ENCODE assay signal across 32 mouse cellular contexts in the genomic region with DNA sequence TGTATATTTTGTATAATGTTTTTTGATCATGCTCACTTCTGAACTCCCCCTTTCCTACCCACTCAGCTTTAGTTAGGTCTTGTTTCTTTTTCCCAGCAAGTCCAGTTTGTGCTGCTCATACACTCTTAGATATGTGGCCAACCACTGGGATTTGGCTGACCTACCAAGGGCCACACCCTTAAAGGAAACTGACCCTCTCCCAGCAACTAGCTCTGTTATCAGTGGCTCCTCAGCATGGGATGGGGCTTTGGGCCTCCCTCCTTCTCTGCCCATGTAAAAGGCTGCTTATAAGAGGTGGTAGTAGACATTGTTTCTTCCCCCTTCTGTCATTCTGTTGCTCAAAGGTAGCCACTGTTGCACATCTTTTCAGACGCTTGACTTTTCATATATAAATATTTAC. TPM values are rescaled to one million over a fixed set of nuclear protein-coding genes. Genes with fewer than 3 reads are reported as not detected.
DNase-seq lines count a peak whose midpoint lies in the region; ATAC-seq and TF ChIP-seq lines count a peak whose summit lies in the region.
"Had no signal": no experiment of that assay in that cellular context is flagged by ENCODE, and none has a peak within 500 bp of the region (broad histone marks: within the 10 kb centered on the region; RNA-seq: fewer than 3 reads in every experiment).

No protein-coding gene starts in this region.

- H3K4me2 ChIP-seq in liver, postnatal 0 days (ENCODE audit: low read depth, low read length), result no peak overlapping the region
- peak overlapping the region; percentile 35; the same call in 1 of the 2 replicates for H3K4me2 ChIP-seq in liver, embryonic 11.5 days
- H3K4me2 ChIP-seq: embryonic facial prominence, embryonic 15.5 days; heart, embryonic 13.5 days; limb, embryonic 15.5 days; lung, embryonic 15.5 days; midbrain, embryonic 11.5 days; neural tube, embryonic 15.5 days; stomach, embryonic 15.5 days had no signal

- 68% methylated on average over 1 of the region's 1 CpGs for WGBS in liver, postnatal 0 days (ENCODE audit: insufficient replicate concordance)
- 53% methylated on average over 1 of the region's 1 CpGs for WGBS in liver, embryonic 11.5 days

- no peak overlapping the region for H3K9ac ChIP-seq in liver, postnatal 0 days (replicated peaks)
- H3K9ac ChIP-seq in liver, embryonic 11.5 days (ENCODE audit: low read depth, low read length), result no peak overlapping the region
- H3K9ac ChIP-seq: embryonic facial prominence, embryonic 15.5 days; heart, embryonic 13.5 days; limb, embryonic 15.5 days; lung, embryonic 15.5 days; neural tube, embryonic 15.5 days; stomach, embryonic 15.5 days had no signal

- H3K36me3 ChIP-seq in liver, postnatal 0 days (replicated peaks; ENCODE audit: insufficient read depth, low read length), result peaks cover 24% of the 10 kb centered on the region
- peaks cover 6% of the 10 kb centered on the region for H3K36me3 ChIP-seq in liver, embryonic 11.5 days (ENCODE audit: control insufficient read depth, insufficient read depth, low read length)

- DNase-seq in gastrocnemius, adult 2 months, result peak; percentile 22
- DNase-seq in gastrocnemius, postnatal 10 days, result no peak
- DNase-seq in liver (peak; percentile 42), MN1 (ENCODE audit: low spot score) (no peak)
- no peak for DNase-seq in liver, postnatal 0 days
- no peak for DNase-seq in liver, embryonic 11.5 days (ENCODE audit: low spot score)
- no peak for DNase-seq in Muller cell, postnatal 12 days (ENCODE audit: inconsistent ontology term)
- DNase-seq: adrenal gland, adult 8-10 months; cerebellum, adult 8-10 months; cerebellum, postnatal 36 days; kidney, adult 9 months; kidney, postnatal 14 days; left cerebral cortex, postnatal 4 days; right cerebral cortex, adult 18-20 months; right cerebral cortex, postnatal 4 days; thymus, postnatal 36 days had no signal

- H3K4me1 ChIP-seq in liver, postnatal 0 days (ENCODE audit: insufficient read depth), result peaks cover 3% of the 10 kb centered on the region; the same call in 1 of the 2 replicates
- H3K4me1 ChIP-seq in liver, embryonic 11.5 days (replicated peaks; ENCODE audit: control insufficient read depth, insufficient read depth, low read length), result peaks cover 4% of the 10 kb centered on the region; the same call in 1 of the 2 replicates
- H3K4me1 ChIP-seq: embryonic facial prominence, embryonic 15.5 days; limb, embryonic 15.5 days; lung, embryonic 15.5 days; neural tube, embryonic 15.5 days; stomach, embryonic 15.5 days had no signal

- intact Hi-C loops in gastrocnemius, adult 2 months (cut with DNase I), result no loop called here

- no peak for TF ChIP-seq CTCF in gastrocnemius, adult 2 months (IDR thresholded peaks at IDR 0.05)
- no peak for TF ChIP-seq CTCF in liver, postnatal 0 days (IDR thresholded peaks at IDR 0.05; ENCODE audit: low read depth)

- TF ChIP-seq EP300 in liver, postnatal 0 days (IDR thresholded peaks at IDR 0.05; ENCODE audit: low read depth), result no peak

- no peaks in the 10 kb centered on the region for H3K27me3 ChIP-seq in liver, postnatal 0 days (ENCODE audit: insufficient read depth, low read length)
- no peaks in the 10 kb centered on the region for H3K27me3 ChIP-seq in liver, embryonic 11.5 days (replicated peaks; ENCODE audit: control insufficient read depth, insufficient read depth, low read length)
- H3K27me3 ChIP-seq: embryonic facial prominence, embryonic 15.5 days; heart, embryonic 13.5 days; limb, embryonic 15.5 days; lung, embryonic 15.5 days; neural tube, embryonic 15.5 days; stomach, embryonic 15.5 days had no signal

- ATAC-seq in liver, postnatal 0 days, result no peak
- peak; percentile 72; the same call in 1 of the 2 replicates for ATAC-seq in liver, embryonic 11.5 days (replicated peaks; ENCODE audit: low FRiP score)
- ATAC-seq: forebrain, embryonic 16.5 days; hindbrain, postnatal 0 days; intestine, embryonic 16.5 days had no signal

- no peak overlapping the region for H3K27ac ChIP-seq in gastrocnemius, adult 2 months
- no peak overlapping the region for H3K27ac ChIP-seq in liver, postnatal 0 days (ENCODE audit: low read depth)
- H3K27ac ChIP-seq in liver, embryonic 11.5 days (ENCODE audit: low read depth, low read length), result no peak overlapping the region
- H3K27ac ChIP-seq: embryonic facial prominence, embryonic 15.5 days; heart, embryonic 13.5 days; hindbrain, postnatal 0 days; limb, embryonic 15.5 days; lung, embryonic 15.5 days; macrophage; neural tube, embryonic 15.5 days; stomach, embryonic 15.5 days had no signal

- no peaks in the 10 kb centered on the region for H3K9me3 ChIP-seq in liver, postnatal 0 days (ENCODE audit: low read length)
- no peaks in the 10 kb centered on the region for H3K9me3 ChIP-seq in liver, embryonic 11.5 days (ENCODE audit: control insufficient read depth, low read length)
- H3K9me3 ChIP-seq: embryonic facial prominence, embryonic 15.5 days; heart, embryonic 13.5 days; limb, embryonic 15.5 days; lung, embryonic 15.5 days; neural tube, embryonic 15.5 days; stomach, embryonic 15.5 days had no signal

- H3K4me3 ChIP-seq in gastrocnemius, adult 2 months, result no peak overlapping the region
- no peak overlapping the region for H3K4me3 ChIP-seq in liver, postnatal 0 days (ENCODE audit: low read depth, low read length)
- no peak overlapping the region for H3K4me3 ChIP-seq in liver, embryonic 11.5 days (ENCODE audit: low read depth, low read length)
- H3K4me3 ChIP-seq: embryonic facial prominence, embryonic 15.5 days; heart, embryonic 13.5 days; limb, embryonic 15.5 days; lung, embryonic 15.5 days; neural tube, embryonic 15.5 days; stomach, embryonic 15.5 days had no signal

RNA-seq across cellular contexts. Expression of a gene that starts 28.3 kb away (rescaled TPM):
- total RNA-seq in gastrocnemius, adult 2 months (2021), result 100 to 1,000 TPM in 1 of 2 experiments, 10 to 100 TPM in 1; 99.7 to 107 TPM
- 100 to 1,000 TPM; 114 to 129 TPM for total RNA-seq in gastrocnemius, postnatal 10 days (2021)
- 9.1 and 12.4 TPM in 2 replicates for polyA plus RNA-seq in liver, postnatal 0 days (2015; fragmentation: Nextera tagmentation; extraction: Ambion mirVana)
- 16.5 and 17.3 TPM in 2 replicates for polyA plus RNA-seq in liver, embryonic 11.5 days (2014; fragmentation: Nextera tagmentation; extraction: Ambion mirVana)

RNA-seq across cellular contexts. Expression of a gene that starts 44.1 kb away (rescaled TPM):
- not detected for total RNA-seq in gastrocnemius, adult 2 months (2021)
- not detected for total RNA-seq in gastrocnemius, postnatal 10 days (2021)
- 198 and 209 TPM in 2 replicates for polyA plus RNA-seq in liver, postnatal 0 days (2015; fragmentation: Nextera tagmentation; extraction: Ambion mirVana)
- 5.1 and 6.5 TPM in 2 replicates for polyA plus RNA-seq in liver, embryonic 11.5 days (2014; fragmentation: Nextera tagmentation; extraction: Ambion mirVana)
- total RNA-seq: adrenal gland, adult 8-10 months; ES-E14; gastrocnemius, postnatal 4 days; hindbrain, postnatal 0 days; layer of hippocampus, adult 18-20 months; layer of hippocampus, postnatal 14 days; left cerebral cortex, adult 8-10 months; left cerebral cortex, postnatal 4 days had no signal
- polyA plus RNA-seq: embryonic facial prominence, embryonic 15.5 days; forebrain, embryonic 16.5 days; hindbrain, postnatal 0 days; limb, embryonic 15.5 days; lung, embryonic 15.5 days; macrophage; neural tube, embryonic 15.5 days had no signal

RNA-seq across cellular contexts. Expression of a gene that starts 51.7 kb away (rescaled TPM):
- 1,000 to 10,000 TPM; 1,156 to 1,696 TPM for total RNA-seq in gastrocnemius, adult 2 months (2021)
- 100 to 1,000 TPM; 882 to 991 TPM for total RNA-seq in gastrocnemius, postnatal 10 days (2021)
- polyA plus RNA-seq in liver, postnatal 0 days (2015; fragmentation: Nextera tagmentation; extraction: Ambion mirVana), result 1,453 and 1,461 TPM in 2 replicates
- polyA plus RNA-seq in liver, embryonic 11.5 days (2014; fragmentation: Nextera tagmentation; extraction: Ambion mirVana), result 746 and 848 TPM in 2 replicates

RNA-seq across cellular contexts. Expression of a gene that starts 51.9 kb away (rescaled TPM):
- total RNA-seq in gastrocnemius, adult 2 months (2021), result under 1 TPM; 0.26 to 0.61 TPM
- total RNA-seq in gastrocnemius, postnatal 10 days (2021), result under 1 TPM; 0.81 to 0.87 TPM
- polyA plus RNA-seq in liver, postnatal 0 days (2015; fragmentation: Nextera tagmentation; extraction: Ambion mirVana), result 0.15 and 0.18 TPM in 2 replicates
- polyA plus RNA-seq in liver, embryonic 11.5 days (2014; fragmentation: Nextera tagmentation; extraction: Ambion mirVana), result 0.30 and 0.89 TPM in 2 replicates

RNA-seq across cellular contexts. Expression of a gene that starts 54.4 kb away (rescaled TPM):
- 1 to 10 TPM; 5.5 to 9.4 TPM for total RNA-seq in gastrocnemius, adult 2 months (2021)
- total RNA-seq in gastrocnemius, postnatal 10 days (2021), result 1 to 10 TPM; 9.4 to 10.0 TPM
- polyA plus RNA-seq in liver, postnatal 0 days (2015; fragmentation: Nextera tagmentation; extraction: Ambion mirVana), result 6.0 and 7.4 TPM in 2 replicates
- polyA plus RNA-seq in liver, embryonic 11.5 days (2014; fragmentation: Nextera tagmentation; extraction: Ambion mirVana), result 36.7 and 37.9 TPM in 2 replicates

Comparison
In these comparisons a context has a peak if more than half of its experiments do, and no peak if none do; other contexts are left out.
1. DNase-seq: peak in gastrocnemius, adult 2 months (single experiment) and liver (single experiment); none in gastrocnemius, postnatal 10 days (single experiment), liver, postnatal 0 days (single experiment), liver, embryonic 11.5 days (single experiment), Muller cell, postnatal 12 days (single experiment) and MN1 (single experiment).